Mouse (Mus musculus) CH12.LX (cell line): ENCODE data around the gene Whrn. TPM values are rescaled to one million over a fixed set of nuclear protein-coding genes. Genes with fewer than 3 reads are reported as not detected.

Experiments used
- DNase-seq: peaks from one replicate; pipeline ENCODE4 v3.0.0-alpha.2; 2013; ENCODE audit errors: extremely low read depth
- H3K27ac ChIP-seq: 2 replicates; pipeline ENCODE4 v1.5.1; 2012; ENCODE audit warnings: low read depth, mild to moderate bottlenecking, control low read depth, moderate library complexity; ENCODE audit not compliant: insufficient read depth
- H3K27me3 ChIP-seq: replicated peaks from 2 replicates; pipeline ENCODE3; 2012; ENCODE audit warnings: inconsistent platforms
- H3K36me3 ChIP-seq, 2 experiments: replicated peaks in 1 of 2; 2 replicates each; pipeline versions ENCODE3 to v1.6.1; 2012; ENCODE audit warnings: inconsistent platforms in 1 of 2, low read length in 1 of 2, mild to moderate bottlenecking in 1 of 2, mixed read lengths in 1 of 2, moderate library complexity in 1 of 2; ENCODE audit not compliant: control insufficient read depth in 1 of 2, insufficient read depth in 1 of 2
- H3K4me1 ChIP-seq, 2 experiments: 2 replicates each; pipeline ENCODE4 v1.6.1; 2012; ENCODE audit warnings: inconsistent platforms in 1 of 2, moderate library complexity in 1 of 2; ENCODE audit not compliant: insufficient read depth in 2 of 2, control insufficient read depth in 1 of 2
- H3K4me2 ChIP-seq: 2 replicates; pipeline ENCODE4 v1.6.1; 2012; ENCODE audit warnings: low read depth, mild to moderate bottlenecking, control low read depth; ENCODE audit not compliant: poor library complexity, insufficient read depth, severe bottlenecking
- H3K4me3 ChIP-seq, 3 experiments: fragments of 150-350 bp in 1 of 3; sonication (generic) in 1 of 3; replicated peaks in 1 of 3; 2 replicates each; pipeline versions ENCODE3 to v1.5.1; 2011 to 2012; ENCODE audit warnings: low read depth in 2 of 3, low read length in 2 of 3, mild to moderate bottlenecking in 2 of 3, moderate library complexity in 2 of 3, control low read depth in 1 of 3, improper control_type of control experiment in 1 of 3, inconsistent platforms in 1 of 3, mixed read lengths in 1 of 3; ENCODE audit not compliant: poor library complexity in 1 of 3
- H3K79me2 ChIP-seq: replicated peaks from 2 replicates; pipeline ENCODE4 v1.6.1; 2012; ENCODE audit warnings: mild to moderate bottlenecking, moderate library complexity; ENCODE audit not compliant: control insufficient read depth, poor library complexity, insufficient read depth, severe bottlenecking; ENCODE audit errors: extremely low read depth
- H3K9ac ChIP-seq: 2 replicates; pipeline ENCODE4 v1.6.1; 2012; ENCODE audit warnings: low read depth, mild to moderate bottlenecking, control low read depth, moderate library complexity; ENCODE audit not compliant: insufficient read depth
- H3K9me3 ChIP-seq: replicated peaks from 2 replicates; pipeline ENCODE3; 2012; ENCODE audit warnings: low read length, inconsistent platforms, mixed read lengths
- CHD1 ChIP-seq: IDR thresholded peaks from 2 replicates; pipeline ENCODE4 v1.6.1; 2012; ENCODE audit warnings: low read depth, low read length, improper control_type of control experiment, inconsistent platforms
- CHD2 ChIP-seq: IDR thresholded peaks from 2 replicates; pipeline ENCODE4 v1.6.1; 2011; ENCODE audit warnings: low read length, improper control_type of control experiment
- CTCF ChIP-seq, 2 experiments: IDR thresholded peaks in 1 of 2; conservative IDR thresholded peaks in 1 of 2; 2 replicates each; pipeline ENCODE4 v1.5.1; 2011 to 2012; ENCODE audit warnings: low read depth in 2 of 2, low read length in 2 of 2, improper control_type of control experiment in 1 of 2, inconsistent platforms in 1 of 2, mild to moderate bottlenecking in 1 of 2, moderate library complexity in 1 of 2
- ELF1 ChIP-seq: IDR thresholded peaks from 2 replicates; pipeline ENCODE4 v1.6.1; 2014; ENCODE audit warnings: low read depth, mild to moderate bottlenecking, inconsistent platforms, low read length, improper control_type of control experiment
- ETS1 ChIP-seq: conservative IDR thresholded peaks from 2 replicates; pipeline ENCODE4 v1.6.1; 2012; ENCODE audit warnings: low read depth, mild to moderate bottlenecking, inconsistent platforms, low read length, improper control_type of control experiment, moderate library complexity
- GABPA ChIP-seq: IDR thresholded peaks from 2 replicates; pipeline ENCODE4 v1.6.1; 2012; ENCODE audit warnings: low read depth, low read length, improper control_type of control experiment, inconsistent platforms; ENCODE audit not compliant: insufficient replicate concordance
- HCFC1 ChIP-seq: IDR thresholded peaks from 2 replicates; pipeline ENCODE4 v1.6.1; 2012; ENCODE audit warnings: low read depth, mild to moderate bottlenecking, inconsistent platforms, low read length, improper control_type of control experiment
- JUN ChIP-seq: IDR thresholded peaks from 2 replicates; pipeline ENCODE4 v1.6.1; 2011; ENCODE audit warnings: low read depth, mild to moderate bottlenecking, low read length, improper control_type of control experiment, moderate library complexity; ENCODE audit not compliant: insufficient read depth
- JUND ChIP-seq: conservative IDR thresholded peaks from 2 replicates; pipeline ENCODE4 v1.6.1; 2011; ENCODE audit warnings: low read depth, low read length, improper control_type of control experiment
- KAT2A ChIP-seq: IDR thresholded peaks from 2 replicates; pipeline ENCODE4 v1.6.1; 2012; ENCODE audit warnings: low read length, improper control_type of control experiment, inconsistent platforms; ENCODE audit not compliant: insufficient replicate concordance
- MAFK ChIP-seq: IDR thresholded peaks from 2 replicates; pipeline ENCODE4 v1.6.1; 2011; ENCODE audit warnings: low read length, improper control_type of control experiment; ENCODE audit not compliant: insufficient replicate concordance
- MAX ChIP-seq: IDR thresholded peaks from 2 replicates; pipeline ENCODE4 v1.6.1; 2011; ENCODE audit warnings: low read length, improper control_type of control experiment
- MEF2A ChIP-seq: IDR thresholded peaks from 2 replicates; pipeline ENCODE4 v1.6.1; 2014; ENCODE audit warnings: low read depth, mild to moderate bottlenecking, inconsistent platforms, low read length, improper control_type of control experiment, borderline replicate concordance
- MXI1 ChIP-seq: IDR thresholded peaks from 2 replicates; pipeline ENCODE4 v1.6.1; 2011; ENCODE audit warnings: mild to moderate bottlenecking, low read depth, low read length, improper control_type of control experiment
- MYC ChIP-seq: IDR thresholded peaks from 2 replicates; pipeline ENCODE4 v1.6.1; 2011; ENCODE audit warnings: low read depth, mild to moderate bottlenecking, improper control_type of control experiment, low read length
- NELFE ChIP-seq: IDR thresholded peaks from 2 replicates; pipeline ENCODE4 v1.6.1; 2011; ENCODE audit warnings: low read depth, low read length, improper control_type of control experiment
- POLR2A ChIP-seq: IDR thresholded peaks from 2 replicates; pipeline ENCODE4 v1.6.1; 2011; ENCODE audit warnings: low read depth, mild to moderate bottlenecking, improper control_type of control experiment, low read length
- RAD21 ChIP-seq: IDR thresholded peaks from 2 replicates; pipeline ENCODE4 v1.6.1; 2011; ENCODE audit warnings: low read depth, mild to moderate bottlenecking, low read length, improper control_type of control experiment, moderate library complexity
- RCOR1 ChIP-seq: conservative IDR thresholded peaks from 2 replicates; pipeline ENCODE4 v1.6.1; 2012; ENCODE audit warnings: low read depth, mild to moderate bottlenecking, inconsistent platforms, low read length, improper control_type of control experiment
- SMC3 ChIP-seq: IDR thresholded peaks from 2 replicates; pipeline ENCODE4 v1.6.1; 2011; ENCODE audit warnings: low read depth, low read length, improper control_type of control experiment
- TBP ChIP-seq: conservative IDR thresholded peaks from 2 replicates; pipeline ENCODE4 v1.6.1; 2011; ENCODE audit warnings: low read depth, low read length, improper control_type of control experiment
- TCF12 ChIP-seq: IDR thresholded peaks from 2 replicates; pipeline ENCODE4 v1.6.1; 2014; ENCODE audit warnings: low read depth, mild to moderate bottlenecking, inconsistent platforms, low read length, improper control_type of control experiment
- USF1 ChIP-seq: IDR thresholded peaks from 2 replicates; pipeline ENCODE4 v1.6.1; 2014; ENCODE audit warnings: low read depth, mild to moderate bottlenecking, inconsistent platforms, low read length, improper control_type of control experiment
- USF2 ChIP-seq: conservative IDR thresholded peaks from 2 replicates; pipeline ENCODE4 v1.6.1; 2011; ENCODE audit warnings: low read depth, low read length, improper control_type of control experiment
- ZKSCAN1 ChIP-seq: IDR thresholded peaks from 2 replicates; pipeline ENCODE4 v1.6.1; 2012; ENCODE audit warnings: low read depth, inconsistent platforms, low read length, improper control_type of control experiment, borderline replicate concordance
- ZNF384 ChIP-seq: IDR thresholded peaks from 2 replicates; pipeline ENCODE4 v1.6.1; 2012; ENCODE audit warnings: low read depth, low read length, improper control_type of control experiment, inconsistent platforms
- dilution Hi-C: fragments of 300-500 bp; cut with MboI; formaldehyde crosslinking; loops from 2 replicates; pipeline ENCODE4 v1.14.3; 2020; ENCODE audit warnings: low sequenced_read_pairs; ENCODE audit not compliant: extremely low pct_unique_long_range_greater_than_20kb, extremely low pct_ligation_motif_present
- in situ Hi-C: fragments of 300-500 bp; cut with MboI; formaldehyde crosslinking; loops from 3 replicates; pipeline ENCODE4 v1.14.3; 2019; ENCODE audit warnings: low sequenced_read_pairs, low pct_ligation_motif_present, low pct_unique_long_range_greater_than_20kb, mixed read lengths
- polyA plus RNA-seq: library from polyadenylated mRNA; unstranded; fragments of >175 nt; gene quantifications from 2 replicates; pipeline ENCODE4 v1.2.1, GENCODE M21; 2012; ENCODE audit warnings: low read depth; ENCODE audit not compliant: insufficient read length
- total RNA-seq, 2 experiments: library from RNA; depleted of rRNA; stranded (reverse); fragments of 300-350 nt in 1 of 2; fragments of >200 nt in 1 of 2; gene quantifications; 2 replicates each; pipeline ENCODE4 v1.2.3; 2012 to 2014

The Whrn gene
- total and polyA plus RNA-seq, 3 experiments, result 0.99 to 9.4 (median 4.5) TPM

- Histone ChIP-seq H3K4me1 (peaks cover 17 to 39% of the 10 kb centered on the region in 2 experiments), H3K27me3 (no peaks in the 10 kb centered on the region), H3K27ac (peak overlapping the region; percentile 97), H3K9ac (peak overlapping the region; percentile 99), H3K36me3 (peaks cover 0 to 10% of the 10 kb centered on the region in 2 experiments), H3K4me2 (peak overlapping the region; percentile 85), H3K9me3 (no peaks in the 10 kb centered on the region), H3K4me3 (peak overlapping the region; percentile 53 to 93 (median 64)), H3K79me2 (peaks cover 35% of the 10 kb centered on the region)
- in situ Hi-C loops (loop anchor here (5.0 to 25.0 kb wide), 5 partner anchors 37 to 528 kb away; partner anchors contain the start of genes Orm3 and Tnfsf8), dilution Hi-C loops (no loop called here)
- DNase-seq, result no peak
- TF ChIP-seq MAFK, result no peak
- TF ChIP-seq MEF2A, result peak; percentile 17; the same call in 1 of the 2 replicates
- TF ChIP-seq POLR2A, result peak; percentile 32; the same call in 1 of the 2 replicates
- peak; percentile 20; the same call in 1 of the 2 replicates for TF ChIP-seq TBP
- TF ChIP-seq ELF1, result no peak; the same call in 1 of the 2 replicates
- TF ChIP-seq USF1, result peak; percentile 54
- TF ChIP-seq SMC3, result no peak
- TF ChIP-seq HCFC1, result 0 out of 2 replicates have a peak, but pooled peaks have one; percentile 10
- TF ChIP-seq GABPA, result no peak
- TF ChIP-seq KAT2A, result no peak
- TF ChIP-seq MAX, result no peak; the same call in none of the 2 replicates
- TF ChIP-seq ETS1, result peak; percentile 65; the same call in 1 of the 2 replicates
- TF ChIP-seq ZKSCAN1, result no peak
- TF ChIP-seq JUND, result no peak
- TF ChIP-seq CHD1, result no peak; the same call in 1 of the 2 replicates
- no peak for TF ChIP-seq ZNF384
- TF ChIP-seq CTCF (conservative IDR thresholded peaks at IDR 0.05 in 1 of 2, IDR thresholded peaks at IDR 0.05 in 1 of 2; ENCODE audit: low read depth in 2 of 2, low read length in 2 of 2), result no peak
- TF ChIP-seq RCOR1, result no peak
- TF ChIP-seq NELFE, result no peak
- no peak for TF ChIP-seq USF2
- no peak; the same call in 1 of the 2 replicates for TF ChIP-seq MYC
- no peak for TF ChIP-seq JUN
- no peak for TF ChIP-seq CHD2
- TF ChIP-seq TCF12, result peak; percentile 39; the same call in 1 of the 2 replicates
- TF ChIP-seq RAD21, result no peak
- peak; percentile 58 for TF ChIP-seq MXI1
Observed at GRCm38 (mm10) chr4:63409317-63409907, 86.4 kb downstream of the Whrn start.
